Mouse (Mus musculus): ENCODE measurements around the gene Apc2. TPM values are rescaled to one million over a fixed set of nuclear protein-coding genes. Genes with fewer than 3 reads are reported as not detected.
"Not testable (repeated sequence)": the region's sequence is repeated elsewhere in the genome, so short reads cannot be mapped to it uniquely, and the experiment has no call there.

Gene Apc2
- total RNA-seq, 2 experiments from 2014 or later = 3.4 to 4.0 TPM

DNA sequence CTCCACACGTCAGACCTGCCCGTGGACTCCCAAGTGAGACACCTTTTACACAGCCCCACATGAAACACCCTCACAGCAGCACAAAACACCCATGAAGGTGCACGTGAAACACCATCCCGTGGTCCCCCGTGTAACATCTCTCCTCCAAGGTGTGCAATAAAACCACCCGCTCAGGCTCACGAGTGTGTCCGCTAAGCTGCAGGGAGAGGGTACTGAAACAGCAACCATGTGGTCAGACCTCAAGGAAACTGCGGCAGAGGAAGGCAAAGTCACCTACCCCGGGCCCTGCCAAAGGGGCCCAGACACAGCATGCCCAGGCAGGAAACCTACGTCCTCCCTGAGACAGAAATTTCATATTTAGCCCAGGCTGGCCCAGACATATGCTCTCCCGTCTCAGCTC is 40.5 kb downstream of the Apc2 start:
- intact Hi-C loops (cut with DNase I) = no loop called here
- DNase-seq (ENCODE audit: low spot score) = no peak

GRCm38 (mm10) chr10:80339941-80340750 is 44.4 kb downstream of the Apc2 start:
- intact Hi-C loops (cut with DNase I) = loop anchor here (2.0 kb wide), 1 partner anchor 35 kb away; no protein-coding TSS in a partner anchor
- DNase-seq (ENCODE audit: low spot score) = peak; percentile 61

- intact Hi-C loops (cut with DNase I) = loop anchor here (2.0 kb wide), 1 partner anchor 34 kb away; no protein-coding TSS in a partner anchor
- no peak for DNase-seq (ENCODE audit: low spot score)
Measured at GRCm38 (mm10) chr10:80341026-80341425, 45.2 kb downstream of the Apc2 start.

GRCm38 (mm10) chr10:80341491-80342304 is 45.9 kb downstream of the Apc2 start:
- DNase-seq (ENCODE audit: low spot score) = no peak
- intact Hi-C loops (cut with DNase I) = loop anchor here (2.0 kb wide), 1 partner anchor 33 kb away; no protein-coding TSS in a partner anchor

DNA sequence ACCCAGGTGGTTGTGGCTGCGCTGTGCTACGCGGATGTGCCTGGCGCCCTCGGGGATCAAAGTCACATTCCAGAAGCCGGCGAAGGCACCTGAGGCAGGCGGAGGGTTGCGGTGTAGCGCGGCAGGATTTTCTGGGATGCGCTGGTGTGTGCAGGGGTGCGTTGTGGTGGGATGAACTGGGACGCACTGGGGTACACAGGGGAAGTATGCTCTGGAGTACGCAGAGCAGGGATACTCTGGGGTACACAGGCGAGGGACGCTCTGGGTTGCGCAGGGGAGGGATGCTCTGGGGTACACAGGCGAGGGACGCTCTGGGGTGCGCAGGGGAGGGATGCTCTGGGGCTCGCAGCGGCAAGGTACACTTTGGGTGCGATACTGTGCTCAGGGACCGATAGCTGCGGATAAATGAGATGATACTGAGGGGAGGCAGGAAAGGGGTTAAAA is 46.5 kb downstream of the Apc2 start:
- intact Hi-C loops (cut with DNase I) = no loop called here
- DNase-seq (ENCODE audit: low spot score) = no peak

DNA sequence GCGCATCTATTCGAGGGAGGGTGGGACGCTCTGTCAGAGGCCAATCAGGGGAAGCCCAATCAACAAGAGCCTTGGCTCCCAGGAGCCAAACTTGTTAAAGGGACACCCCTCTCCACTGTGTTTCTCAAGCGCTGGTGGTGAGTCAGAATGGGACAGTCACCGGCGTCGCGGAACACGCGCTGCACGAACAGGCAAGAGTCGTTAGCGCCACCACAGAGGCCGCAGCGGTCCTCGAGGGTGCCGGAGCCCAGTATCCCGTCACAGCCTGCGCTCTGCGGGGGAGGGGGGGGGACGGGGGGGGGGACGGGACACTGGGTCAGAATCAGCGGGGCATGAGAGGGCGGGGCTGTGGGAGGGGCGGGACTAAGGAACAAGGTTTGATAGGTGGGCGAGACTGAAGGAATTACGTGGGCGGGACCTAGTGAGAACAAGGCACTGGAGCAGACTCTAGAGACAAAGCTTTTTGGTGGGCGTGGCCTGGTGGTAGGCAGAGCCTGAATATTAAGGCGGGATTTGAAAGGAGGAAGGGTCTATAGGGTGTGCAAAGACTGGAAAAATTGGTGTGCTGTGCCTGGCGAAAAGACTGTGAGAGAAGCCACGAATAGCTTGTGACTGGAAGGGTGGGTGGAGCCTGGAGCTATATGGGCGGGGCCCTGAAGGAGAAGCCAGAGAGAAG is 47.1 kb downstream of the Apc2 start:
- DNase-seq (ENCODE audit: low spot score) = no peak
- intact Hi-C loops (cut with DNase I) = no loop called here

DNA sequence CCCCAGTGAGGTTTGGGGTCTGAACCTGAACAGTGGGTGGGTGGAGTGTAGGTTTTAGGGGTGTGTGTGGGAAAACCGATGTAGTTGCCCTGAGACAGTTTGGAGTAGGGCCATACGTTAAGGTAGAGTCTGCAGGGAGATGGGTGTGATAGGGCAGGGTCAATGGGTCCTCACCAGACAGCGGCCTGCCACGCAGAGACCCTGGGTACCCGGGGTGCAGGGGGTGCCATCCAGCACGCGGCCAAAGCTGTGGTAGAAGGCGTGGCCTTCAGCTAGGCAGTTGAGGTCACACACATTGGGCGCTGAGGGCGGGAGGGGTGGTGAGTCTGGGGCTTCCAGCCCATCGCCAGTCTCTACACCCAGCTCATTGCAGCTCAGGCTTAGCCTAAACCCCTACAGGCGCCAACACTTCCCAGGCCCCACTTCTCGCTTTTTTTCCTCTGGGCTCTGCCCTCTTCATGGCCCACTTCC is 47.7 kb downstream of the Apc2 start:
- intact Hi-C loops (cut with DNase I) = no loop called here

GRCm38 (mm10) chr10:80344131-80344661 is 48.4 kb downstream of the Apc2 start:
- intact Hi-C loops (cut with DNase I) = no loop called here
- DNase-seq (ENCODE audit: low spot score) = no peak

More for the DNA sequence above, 47.7 kb downstream of the Apc2 start:
- no peak for DNase-seq (ENCODE audit: low spot score)

- no peak for DNase-seq (ENCODE audit: low spot score)
- intact Hi-C loops (cut with DNase I) = no loop called here
Measured at GRCm38 (mm10) chr10:80345122-80345521, 49.3 kb downstream of the Apc2 start.

- intact Hi-C loops (cut with DNase I); DNase-seq (ENCODE audit: low spot score): not testable (repeated sequence)
Measured at GRCm38 (mm10) chr10:80345929-80346328, 50.2 kb downstream of the Apc2 start.

DNA sequence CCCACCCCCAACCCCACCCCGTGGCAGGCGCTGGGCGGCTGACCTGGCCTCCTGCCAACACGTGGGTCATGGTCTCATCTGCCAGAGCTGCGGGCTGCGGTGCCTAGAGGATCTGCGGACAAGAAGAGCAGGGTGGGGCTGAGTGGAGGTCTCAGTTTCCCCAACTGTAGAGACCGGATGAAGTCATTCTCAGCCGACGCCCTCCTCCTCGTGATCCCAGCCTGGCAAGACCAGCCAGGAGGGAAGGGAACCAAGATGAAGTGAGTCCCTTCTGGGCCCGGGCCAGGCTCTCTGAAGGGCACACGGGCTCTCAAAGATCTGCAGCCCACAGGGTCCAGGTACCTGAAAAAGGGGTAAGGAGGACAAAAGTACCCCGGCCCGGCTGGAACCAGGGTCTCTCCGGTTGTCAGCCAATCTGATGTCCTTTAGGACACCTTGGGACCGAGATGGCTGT is 51.8 kb downstream of the Apc2 start:
- intact Hi-C loops (cut with DNase I) = no loop called here
- no peak for DNase-seq (ENCODE audit: low spot score)

DNA sequence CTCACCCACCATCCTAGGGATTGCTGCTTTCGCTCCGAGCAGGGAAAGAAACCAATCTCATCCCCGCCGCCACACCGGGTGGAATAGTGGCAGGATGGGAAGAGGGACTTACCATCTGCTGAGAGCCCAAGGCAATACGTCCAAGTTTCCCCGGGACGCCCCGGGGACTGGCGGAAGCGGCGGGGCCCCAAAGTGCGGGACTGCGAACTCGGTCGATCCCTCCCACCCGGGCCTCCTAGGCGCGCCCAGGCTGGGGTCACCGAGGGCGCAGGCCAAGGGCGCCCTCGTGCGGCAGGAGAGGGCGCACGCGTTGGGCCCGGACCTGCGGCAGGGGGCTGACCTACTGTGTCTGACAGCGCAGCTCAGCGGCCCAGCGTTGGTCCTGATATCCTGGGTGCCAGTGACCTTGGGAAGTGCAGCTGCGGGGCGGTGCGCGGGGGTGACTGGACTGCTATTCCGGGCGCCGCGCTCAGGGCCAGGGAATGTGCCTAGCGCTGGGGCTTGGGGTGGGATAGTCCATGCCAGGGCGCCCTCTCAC is 52.5 kb downstream of the Apc2 start, which contains the start of gene Adamtsl5:
Gene Adamtsl5 (minus strand): TSS at position 169 of the 538 bp plus-strand sequence.
- DNase-seq (ENCODE audit: low spot score) = peak; percentile 69
- intact Hi-C loops (cut with DNase I) = loop anchor here (2.0 kb wide), 1 partner anchor 54 kb away; the partner anchor contains the start of gene Apc2

GRCm38 (mm10) chr10:80348981-80349380 is 53.2 kb downstream of the Apc2 start:
- intact Hi-C loops (cut with DNase I) = loop anchor here (2.0 kb wide), 1 partner anchor 54 kb away; the partner anchor contains the start of gene Apc2
- no peak for DNase-seq (ENCODE audit: low spot score)

- peak; percentile 52 for DNase-seq (ENCODE audit: low spot score)
- intact Hi-C loops (cut with DNase I) = no loop called here
Measured at GRCm38 (mm10) chr10:80350292-80350691, 54.5 kb downstream of the Apc2 start.

GRCm38 (mm10) chr10:80351896-80352295 is 56.1 kb downstream of the Apc2 start:
- no peak for DNase-seq (ENCODE audit: low spot score)
- intact Hi-C loops (cut with DNase I) = loop anchor here (1.0 kb wide), 1 partner anchor 21 kb away; no protein-coding TSS in a partner anchor

- no peak for DNase-seq (ENCODE audit: low spot score)
- intact Hi-C loops (cut with DNase I) = loop anchor here (1.0 kb wide), 1 partner anchor 21 kb away; no protein-coding TSS in a partner anchor
Measured at GRCm38 (mm10) chr10:80352727-80353126, 57.0 kb downstream of the Apc2 start.

- intact Hi-C loops (cut with DNase I) = no loop called here
- no peak for DNase-seq (ENCODE audit: low spot score)
Measured at GRCm38 (mm10) chr10:80355431-80355830, 59.7 kb downstream of the Apc2 start.

DNA sequence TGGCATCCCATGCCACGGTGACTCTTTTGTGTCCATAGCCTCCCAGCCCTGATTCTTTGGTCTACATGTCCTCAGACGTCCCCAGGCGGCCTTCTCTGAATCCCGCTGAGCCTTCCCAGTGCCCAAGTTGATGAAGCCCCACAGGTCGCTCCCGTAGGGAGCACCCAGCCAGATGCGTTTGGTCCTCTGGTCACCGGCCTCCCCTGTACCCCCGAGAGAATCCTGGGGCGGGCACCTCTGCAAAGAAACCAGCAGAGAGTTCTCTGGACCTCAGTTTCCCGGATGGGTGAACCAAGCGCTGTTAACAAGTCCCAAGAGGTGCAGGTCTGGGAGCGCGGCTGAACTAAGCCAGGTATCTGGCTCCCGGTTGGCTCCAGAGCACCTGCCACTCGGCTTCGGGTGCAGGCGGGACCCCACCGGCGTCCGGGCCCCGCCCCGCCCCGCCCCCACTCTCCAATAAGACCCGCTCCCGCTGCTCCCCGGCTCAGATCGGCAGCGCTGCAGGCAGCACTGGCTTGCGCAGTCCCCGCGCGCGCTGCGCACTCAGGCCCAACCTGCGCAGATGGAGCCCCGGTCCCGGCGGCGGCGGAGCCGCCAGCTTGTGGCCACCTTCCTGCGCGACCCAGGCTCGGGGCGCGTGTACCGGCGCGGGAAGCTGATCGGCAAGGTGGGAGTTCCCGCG is 60.4 kb downstream of the Apc2 start, which contains the start of gene Plk5:
Gene Plk5 (plus strand): TSS at position 459 of the 682 bp plus-strand sequence.
- DNase-seq (ENCODE audit: low spot score) = no peak
- intact Hi-C loops (cut with DNase I) = no loop called here
